Mouse (Mus musculus) liver, postnatal 0 days (tissue): ENCODE data around the gene Ccdc88c.

Experiments used
- CTCF ChIP-seq: sonication (generic); IDR thresholded peaks from 2 replicates; pipeline ENCODE4 v1.5.1; 2016; ENCODE audit warnings: antibody characterized with exemption, low read depth
- EP300 ChIP-seq: IDR thresholded peaks from 2 replicates; pipeline ENCODE4 v1.6.1; 2016; ENCODE audit warnings: antibody characterized with exemption, low read depth, mild to moderate bottlenecking

DNA sequence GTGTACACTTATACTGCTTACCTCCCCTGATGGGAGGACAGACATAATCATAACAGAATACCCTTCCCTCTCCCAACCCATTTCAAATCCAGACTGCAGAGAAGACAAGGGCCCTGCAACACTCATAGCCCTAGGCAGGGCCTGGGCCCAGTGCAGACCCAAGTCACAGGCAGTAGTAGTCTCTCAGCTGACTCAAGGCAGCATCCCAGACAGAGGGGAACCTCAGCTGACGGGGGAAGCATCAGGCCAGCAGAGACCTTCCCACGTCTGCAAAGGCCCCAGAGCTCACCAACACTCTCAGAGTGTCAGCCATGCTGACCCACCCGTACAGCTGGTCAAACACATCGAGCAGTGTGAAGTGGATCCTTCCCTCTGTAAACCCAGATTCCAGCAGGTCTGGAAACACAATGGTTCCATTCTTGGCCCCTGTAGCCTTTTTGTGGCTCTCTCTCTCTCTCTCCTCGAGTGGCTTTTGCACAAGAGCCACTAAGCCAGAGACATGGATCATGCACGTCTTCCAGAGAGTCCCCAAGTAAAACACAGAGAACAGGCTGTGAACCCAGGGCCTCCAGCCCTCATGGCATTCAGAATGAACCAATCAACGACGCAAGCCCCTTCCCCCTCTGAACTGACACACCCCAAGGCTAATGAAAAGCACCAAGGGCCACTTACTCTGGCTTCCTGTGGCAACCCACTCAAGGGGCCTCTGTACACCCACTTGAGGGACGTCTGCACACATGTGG is 7.2 kb downstream of the Ccdc88c start:
- no peak for TF ChIP-seq EP300
- TF ChIP-seq CTCF = no peak
